Mouse (Mus musculus): ENCODE results near the gene Krr1. TPM values are rescaled to one million over a fixed set of nuclear protein-coding genes. Genes with fewer than 3 reads are reported as not detected.

The Krr1 gene
- total and polyA plus RNA-seq, 2 experiments from 2014 or later: 27.5 TPM

Other genes starting within 250 kb of the Krr1 start
- 0.49 and 2.7 TPM in 2 replicates for gene Glipr1, start 30.0 kb downstream of the Krr1 start, total RNA-seq (2014; rRNA removed)
- gene Glipr1, start 30.0 kb downstream of the Krr1 start, polyA plus RNA-seq (2015; fragmentation: Nextera tagmentation; extraction: Ambion mirVana): 0.85 and 1.2 TPM in 2 replicates
- gene Glipr1l1, start 87.5 kb downstream of the Krr1 start, total RNA-seq (2014; rRNA removed): 0.77 TPM in 1 of 2 replicates, not detected in the other
- gene Glipr1l1, start 87.5 kb downstream of the Krr1 start, polyA plus RNA-seq (2015; fragmentation: Nextera tagmentation; extraction: Ambion mirVana): 0.17 TPM in 1 of 2 replicates, not detected in the other
- gene Glipr1l2, start 110.7 kb downstream of the Krr1 start, total RNA-seq (2014; rRNA removed): not detected in 2 replicates
- not detected in 2 replicates for gene Glipr1l2, start 110.7 kb downstream of the Krr1 start, polyA plus RNA-seq (2015; fragmentation: Nextera tagmentation; extraction: Ambion mirVana)
- gene Glipr1l3, start 187.7 kb downstream of the Krr1 start, total RNA-seq (2014; rRNA removed): 0.61 and 1.6 TPM in 2 replicates
- 0.58 and 0.59 TPM in 2 replicates for gene Glipr1l3, start 187.7 kb downstream of the Krr1 start, polyA plus RNA-seq (2015; fragmentation: Nextera tagmentation; extraction: Ambion mirVana)
- 0.61 and 0.93 TPM in 2 replicates for gene Caps2, start 191.0 kb downstream of the Krr1 start, total RNA-seq (2014; rRNA removed)
- 0.43 and 0.52 TPM in 2 replicates for gene Caps2, start 191.0 kb downstream of the Krr1 start, polyA plus RNA-seq (2015; fragmentation: Nextera tagmentation; extraction: Ambion mirVana)

Measured in midbrain, postnatal 0 days (tissue).